ENCODE assay signal across 26 mouse cellular contexts in genomic region chr3:95925087-95925486, GRCm38 (mm10). TPM values are rescaled to one million over a fixed set of nuclear protein-coding genes. Genes with fewer than 3 reads are reported as not detected.
DNase-seq lines count a peak whose midpoint lies in the region; ATAC-seq lines count a peak whose summit lies in the region.
"Had no signal": no experiment of that assay in that cellular context is flagged by ENCODE, and none has a peak within 500 bp of the region (broad histone marks: within the 10 kb centered on the region; RNA-seq: fewer than 3 reads in every experiment).

No protein-coding gene starts in this region.

- H3K36me3 ChIP-seq in midbrain, embryonic 10.5 days: no peaks in the 10 kb centered on the region
- H3K36me3 ChIP-seq: embryonic facial prominence, embryonic 13.5 days; forebrain, embryonic 10.5 days; heart, embryonic 10.5 days; heart, embryonic 13.5 days had no signal

- 87% methylated on average over 5 of the region's 5 CpGs for WGBS in midbrain, embryonic 10.5 days

- no peak overlapping the region for H3K4me3 ChIP-seq in midbrain, embryonic 10.5 days
- H3K4me3 ChIP-seq: embryonic facial prominence, embryonic 13.5 days; forebrain, embryonic 10.5 days; forebrain, embryonic 13.5 days; heart, adult 2 months; heart, embryonic 10.5 days; heart, embryonic 13.5 days had no signal

- DNase-seq in thymus, postnatal 0 days (ENCODE audit: low spot score): peak; percentile 65
- DNase-seq in thymus, postnatal 36 days: no peak
- peak; percentile 39 for DNase-seq in thymus, postnatal 25 days
- DNase-seq in gastrocnemius, adult 8-10 months (ENCODE audit: low spot score in 2 of 2): no peak
- DNase-seq in midbrain, embryonic 10.5 days (ENCODE audit: low spot score): no peak
- DNase-seq: adrenal gland, postnatal 10 days; adrenal gland, postnatal 36 days; cerebellum, adult 18-20 months; cerebellum, adult 9-11 months; cerebellum, postnatal 25 days; gastrocnemius, postnatal 25 days; heart, adult 2 months; heart, postnatal 14 days; heart, postnatal 4 days had no signal

- H3K27me3 ChIP-seq in midbrain, embryonic 10.5 days (ENCODE audit: low read depth, poor library complexity, severe bottlenecking): no peaks in the 10 kb centered on the region
- H3K27me3 ChIP-seq: embryonic facial prominence, embryonic 13.5 days; forebrain, embryonic 13.5 days; heart, embryonic 13.5 days; Patski had no signal

- 0 out of 2 replicates have a peak, but pooled peaks have one; percentile 2 for ATAC-seq in granulocyte monocyte progenitor cell, adult 5-6 weeks (replicated peaks; ENCODE audit: poor library complexity, severe bottlenecking)
- ATAC-seq: forebrain, embryonic 13.5 days; forebrain, embryonic 16.5 days; hindbrain, postnatal 0 days; inflammation-experienced regulatory T-cells, adult 6 months; Patski had no signal

- no peaks in the 10 kb centered on the region for H3K9me3 ChIP-seq in midbrain, embryonic 10.5 days (replicated peaks)
- H3K9me3 ChIP-seq: embryonic facial prominence, embryonic 13.5 days; forebrain, embryonic 10.5 days; forebrain, embryonic 13.5 days; heart, embryonic 10.5 days; heart, embryonic 13.5 days had no signal

- peaks cover 6% of the 10 kb centered on the region; the same call in 1 of the 2 replicates for H3K4me1 ChIP-seq in midbrain, embryonic 10.5 days
- H3K4me1 ChIP-seq: embryonic facial prominence, embryonic 13.5 days; forebrain, embryonic 13.5 days had no signal

- no peak overlapping the region for H3K27ac ChIP-seq in midbrain, embryonic 10.5 days (replicated peaks)
- H3K27ac ChIP-seq: embryonic facial prominence, embryonic 13.5 days; forebrain, embryonic 10.5 days; forebrain, embryonic 13.5 days; heart, adult 2 months; heart, embryonic 10.5 days; heart, embryonic 13.5 days; hindbrain, embryonic 14.5 days; hindbrain, postnatal 0 days had no signal

RNA-seq across cellular contexts. Expression of gene Anp32e, which starts 4.0 kb away (rescaled TPM):
- polyA plus RNA-seq in thymus, postnatal 0 days (2015; fragmentation: Nextera tagmentation; extraction: Ambion mirVana): 463 and 541 TPM in 2 replicates
- 159 and 191 TPM in 2 replicates for total RNA-seq in granulocyte monocyte progenitor cell, adult 5-6 weeks (2014; fragmentation: Nextera tagmentation)
- 445 and 523 TPM in 2 replicates for total RNA-seq in granulocyte monocyte progenitor cell, adult 5-6 weeks (2017)
- total RNA-seq in gastrocnemius, adult 8-10 months (2022): 100 to 1,000 TPM in 1 of 4 experiments, 10 to 100 TPM in 3; 76.8 to 106 (median 90.5) TPM
- 366 and 378 TPM in 2 replicates for polyA plus RNA-seq in midbrain, embryonic 10.5 days (2016; fragmentation: Nextera tagmentation; extraction: Ambion mirVana)

RNA-seq across cellular contexts. Expression of gene Car14, which starts 20.6 kb away (rescaled TPM):
- 1.8 and 2.2 TPM in 2 replicates for polyA plus RNA-seq in thymus, postnatal 0 days (2015; fragmentation: Nextera tagmentation; extraction: Ambion mirVana)
- not detected in 2 replicates for total RNA-seq in granulocyte monocyte progenitor cell, adult 5-6 weeks (2014; fragmentation: Nextera tagmentation)
- total RNA-seq in granulocyte monocyte progenitor cell, adult 5-6 weeks (2017): not detected in 2 replicates
- total RNA-seq in gastrocnemius, adult 8-10 months (2022): 100 to 1,000 TPM in 1 of 4 experiments, 10 to 100 TPM in 3; 41.8 to 112 (median 61.1) TPM
- polyA plus RNA-seq in midbrain, embryonic 10.5 days (2016; fragmentation: Nextera tagmentation; extraction: Ambion mirVana): 67.7 and 93.9 TPM in 2 replicates
- total RNA-seq: common myeloid progenitor, adult 5-6 weeks had no signal
- polyA plus RNA-seq: inflammation-experienced regulatory T-cells, adult 6 months had no signal

RNA-seq across cellular contexts. Expression of gene Aph1a, which starts 31.3 kb away (rescaled TPM):
- polyA plus RNA-seq in thymus, postnatal 0 days (2015; fragmentation: Nextera tagmentation; extraction: Ambion mirVana): 27.8 and 32.4 TPM in 2 replicates
- 67.0 and 69.0 TPM in 2 replicates for total RNA-seq in granulocyte monocyte progenitor cell, adult 5-6 weeks (2014; fragmentation: Nextera tagmentation)
- total RNA-seq in granulocyte monocyte progenitor cell, adult 5-6 weeks (2017): 31.8 and 42.8 TPM in 2 replicates
- total RNA-seq in gastrocnemius, adult 8-10 months (2022): 10 to 100 TPM; 44.6 to 48.2 (median 47.8) TPM
- polyA plus RNA-seq in midbrain, embryonic 10.5 days (2016; fragmentation: Nextera tagmentation; extraction: Ambion mirVana): 31.1 and 37.4 TPM in 2 replicates

RNA-seq across cellular contexts. Expression of gene BC028528, which starts 33.3 kb away (rescaled TPM):
- 15.9 and 17.7 TPM in 2 replicates for polyA plus RNA-seq in thymus, postnatal 0 days (2015; fragmentation: Nextera tagmentation; extraction: Ambion mirVana)
- total RNA-seq in granulocyte monocyte progenitor cell, adult 5-6 weeks (2014; fragmentation: Nextera tagmentation): 36.7 and 51.1 TPM in 2 replicates
- 57.2 and 65.2 TPM in 2 replicates for total RNA-seq in granulocyte monocyte progenitor cell, adult 5-6 weeks (2017)
- total RNA-seq in gastrocnemius, adult 8-10 months (2022): 1 to 10 TPM; 1.1 to 2.1 (median 1.5) TPM
- polyA plus RNA-seq in midbrain, embryonic 10.5 days (2016; fragmentation: Nextera tagmentation; extraction: Ambion mirVana): 8.1 and 9.6 TPM in 2 replicates

RNA-seq across cellular contexts. Expression of gene Ciart, which starts 43.0 kb away (rescaled TPM):
- 2.7 and 3.2 TPM in 2 replicates for polyA plus RNA-seq in thymus, postnatal 0 days (2015; fragmentation: Nextera tagmentation; extraction: Ambion mirVana)
- 2.6 and 4.6 TPM in 2 replicates for total RNA-seq in granulocyte monocyte progenitor cell, adult 5-6 weeks (2014; fragmentation: Nextera tagmentation)
- 0.90 and 4.0 TPM in 2 replicates for total RNA-seq in granulocyte monocyte progenitor cell, adult 5-6 weeks (2017)
- total RNA-seq in gastrocnemius, adult 8-10 months (2022): 10 to 100 TPM in 3 of 4 experiments, 1 to 10 TPM in 1; 9.4 to 22.7 (median 15.7) TPM
- 7.9 and 12.3 TPM in 2 replicates for polyA plus RNA-seq in midbrain, embryonic 10.5 days (2016; fragmentation: Nextera tagmentation; extraction: Ambion mirVana)

Comparison
In these comparisons a context has a peak if more than half of its experiments do, and no peak if none do; other contexts are left out.
1. DNase-seq: peak in thymus, postnatal 0 days (single experiment) and thymus, postnatal 25 days (single experiment); none in thymus, postnatal 36 days (0 of 2), gastrocnemius, adult 8-10 months (0 of 2) and midbrain, embryonic 10.5 days (single experiment).
2. RNA of gene Car14, which starts 20.6 kb away (total RNA-seq): 41.8 to 112 TPM in gastrocnemius, adult 8-10 months; not detected in granulocyte monocyte progenitor cell, adult 5-6 weeks; every median in the first group is over 10 times any median in the second.